Mouse (Mus musculus) midbrain, embryonic 16.5 days (tissue): Measurements from ENCODE around the gene Ebf4. TPM values are rescaled to one million over a fixed set of nuclear protein-coding genes. Genes with fewer than 3 reads are reported as not detected.
A peak's percentile ranks its signal among the peaks of the same experiment; 100 is the strongest.

Experiments used
- ATAC-seq: fragments of 200-750 bp; cut with Nextera tagmentation; 2 replicates; pipeline ENCODE4 v1.8.0; 2017; ENCODE audit warnings: moderate TSS enrichment
- H3K27ac ChIP-seq: fragments of 300-500 bp; sonication (generic); 2 replicates; pipeline ENCODE4 v1.5.1; 2014; ENCODE audit warnings: mild to moderate bottlenecking, low read length, mixed read lengths
- H3K27me3 ChIP-seq: fragments of 300-500 bp; sonication (generic); 2 replicates; pipeline ENCODE4 v1.6.1; 2014; ENCODE audit warnings: low read depth, low read length, mixed read lengths; ENCODE audit not compliant: control insufficient read depth, insufficient read depth
- H3K36me3 ChIP-seq: fragments of 300-500 bp; sonication (generic); 2 replicates; pipeline ENCODE4 v1.6.1; 2014; ENCODE audit warnings: mild to moderate bottlenecking, low read length, moderate library complexity, mixed read lengths; ENCODE audit not compliant: control insufficient read depth, insufficient read depth
- H3K4me1 ChIP-seq: fragments of 300-500 bp; sonication (generic); 2 replicates; pipeline ENCODE4 v1.6.1; 2014; ENCODE audit warnings: mild to moderate bottlenecking, low read length, mixed read lengths; ENCODE audit not compliant: control insufficient read depth, insufficient read depth
- H3K4me2 ChIP-seq: fragments of 300-500 bp; sonication (generic); 2 replicates; pipeline ENCODE4 v1.6.1; 2014; ENCODE audit warnings: mild to moderate bottlenecking, low read length, mixed read lengths
- H3K4me3 ChIP-seq: fragments of 300-500 bp; sonication (generic); 2 replicates; pipeline ENCODE4 v1.5.1; 2014; ENCODE audit warnings: low read depth, mild to moderate bottlenecking, low read length, moderate library complexity, mixed read lengths
- H3K9ac ChIP-seq: fragments of 300-500 bp; sonication (generic); 2 replicates; pipeline ENCODE4 v1.6.1; 2014; ENCODE audit warnings: low read depth, low read length, mixed read lengths
- H3K9me3 ChIP-seq: fragments of 300-500 bp; sonication (generic); replicated peaks from 2 replicates; pipeline ENCODE4 v1.6.1; 2014; ENCODE audit warnings: mild to moderate bottlenecking, low read length, mixed read lengths; ENCODE audit not compliant: control insufficient read depth, poor library complexity, severe bottlenecking
- WGBS: fragments of 180-500 bp; shearing (Covaris S2); extraction: QIAGEN DNeasy Blood & Tissue Kit; methylation state at CpG from one replicate; pipeline ENCODE4 v1.1.7; 2014; 5-methylcytosine and 5-hydroxymethylcytosine counted together
- polyA plus RNA-seq: library from polyadenylated mRNA; unstranded; fragments of >200 nt; fragmentation: Nextera tagmentation; extraction: Ambion mirVana; gene quantifications from 2 replicates; pipeline ENCODE4 v1.2.1, GENCODE M21; 2015

Gene Ebf4
- polyA plus RNA-seq, 1 experiment from 2014 or later: 4.6 TPM

DNA sequence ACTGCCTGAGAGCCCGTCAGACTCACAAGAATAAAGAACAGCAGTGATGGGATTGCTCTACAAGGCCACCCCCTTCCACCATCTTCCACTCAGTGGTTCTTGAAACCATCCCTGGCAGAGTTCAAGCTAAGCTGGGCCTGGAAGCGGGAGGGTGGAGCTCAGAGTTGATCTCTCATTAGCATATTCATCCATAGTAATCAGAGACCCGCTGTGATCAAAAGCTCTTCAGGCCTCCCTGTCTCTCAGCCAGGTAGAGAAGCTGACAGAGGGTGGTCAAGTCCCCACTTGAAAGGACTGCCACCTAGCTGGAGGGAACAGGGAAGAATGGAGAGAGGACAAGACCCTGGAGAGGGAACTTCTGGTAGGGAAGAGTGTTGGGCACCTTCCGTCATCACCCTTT is 8.0 kb downstream of the Ebf4 start:
- no peak overlapping the region for H3K4me3 ChIP-seq
- no peaks in the 10 kb centered on the region for H3K27me3 ChIP-seq
- H3K4me2 ChIP-seq: no peak overlapping the region
- H3K9ac ChIP-seq: no peak overlapping the region
- 42% methylated on average over 4 of the region's 4 CpGs for WGBS
- no peak for ATAC-seq
- H3K27ac ChIP-seq: no peak overlapping the region
- H3K36me3 ChIP-seq: peaks cover 3% of the 10 kb centered on the region; the same call in 1 of the 2 replicates
- no peaks in the 10 kb centered on the region for H3K4me1 ChIP-seq
- no peaks in the 10 kb centered on the region for H3K9me3 ChIP-seq

DNA sequence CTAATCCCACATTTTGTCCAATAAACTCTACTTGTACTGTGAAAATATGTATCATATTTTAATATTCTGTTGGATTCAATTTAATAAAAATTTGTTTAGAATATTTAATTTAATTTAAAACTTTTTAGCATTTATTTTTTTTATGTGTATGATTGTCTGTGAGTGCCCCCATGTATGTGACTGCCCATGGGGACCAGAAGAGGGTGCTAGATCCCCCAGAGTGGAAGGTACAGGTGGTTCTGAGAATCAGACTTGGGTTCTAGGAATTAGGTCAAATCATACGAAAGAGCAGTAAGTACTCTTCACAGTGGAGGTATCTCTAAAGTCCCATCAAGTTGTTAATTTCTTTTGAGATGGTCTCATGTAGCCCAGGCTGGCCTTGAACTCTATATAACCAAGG is 32.1 kb downstream of the Ebf4 start:
- Histone ChIP-seq H3K27ac (no peak overlapping the region), H3K9ac (no peak overlapping the region), H3K4me2 (no peak overlapping the region), H3K27me3 (no peaks in the 10 kb centered on the region), H3K4me1 (no peaks in the 10 kb centered on the region), H3K36me3 (0 out of 2 replicates have a peak, but pooled peaks cover 2% of the 10 kb centered on the region), H3K4me3 (no peak overlapping the region), H3K9me3 (no peaks in the 10 kb centered on the region)
- WGBS: 69% methylated on average over 1 of the region's 1 CpGs
- no peak for ATAC-seq

DNA sequence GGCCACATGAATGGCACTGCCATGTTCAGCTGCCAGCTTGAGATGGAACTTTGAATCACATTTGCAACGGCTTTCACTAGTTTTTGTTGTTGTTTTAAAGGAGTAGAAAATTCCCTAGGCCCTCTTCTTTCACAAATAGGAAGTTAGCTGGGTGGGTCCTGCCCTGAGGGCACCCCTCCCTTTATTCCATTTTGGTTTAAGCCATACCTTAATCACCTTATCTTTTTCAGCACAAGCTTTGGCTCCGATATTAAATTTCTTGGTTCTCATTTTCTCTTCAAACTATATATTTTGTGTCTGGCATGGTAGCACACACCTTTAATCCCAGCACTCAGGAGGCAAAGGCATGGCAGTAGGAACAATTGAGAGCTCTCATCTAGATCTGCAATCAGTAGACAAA is 34.5 kb downstream of the Ebf4 start:
- H3K9me3 ChIP-seq: no peaks in the 10 kb centered on the region
- no peaks in the 10 kb centered on the region for H3K27me3 ChIP-seq
- H3K36me3 ChIP-seq: 0 out of 2 replicates have a peak, but pooled peaks cover 2% of the 10 kb centered on the region
- WGBS: 88% methylated on average over 2 of the region's 2 CpGs
- H3K4me3 ChIP-seq: no peak overlapping the region
- no peak overlapping the region for H3K27ac ChIP-seq
- no peaks in the 10 kb centered on the region for H3K4me1 ChIP-seq
- H3K9ac ChIP-seq: no peak overlapping the region
- no peak for ATAC-seq
- H3K4me2 ChIP-seq: no peak overlapping the region

DNA sequence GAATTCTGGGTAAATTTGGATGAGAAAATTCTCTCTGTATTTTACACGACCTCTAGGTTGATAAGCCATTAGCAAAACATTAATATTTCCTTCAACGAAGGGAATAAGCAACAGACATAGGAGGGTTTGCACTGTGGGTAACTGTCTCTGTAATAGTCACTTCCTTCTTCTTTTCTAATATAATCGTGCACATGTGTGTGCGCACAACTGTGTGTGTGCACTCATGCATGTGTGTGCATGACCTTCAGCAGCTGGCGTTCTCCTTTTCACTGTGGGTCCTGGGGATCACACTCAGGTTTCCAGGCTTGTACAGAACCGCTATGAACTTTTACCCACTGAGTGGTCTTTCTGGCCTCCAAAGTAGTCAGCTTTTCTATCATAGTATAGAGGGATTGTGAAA is 40.1 kb downstream of the Ebf4 start:
- Histone ChIP-seq H3K4me3 (no peak overlapping the region), H3K9ac (no peak overlapping the region), H3K4me2 (no peak overlapping the region), H3K27ac (no peak overlapping the region), H3K27me3 (no peaks in the 10 kb centered on the region), H3K36me3 (no peaks in the 10 kb centered on the region), H3K4me1 (no peaks in the 10 kb centered on the region), H3K9me3 (no peaks in the 10 kb centered on the region)
- 81% methylated on average over 6 of the region's 6 CpGs for WGBS
- no peak for ATAC-seq

DNA sequence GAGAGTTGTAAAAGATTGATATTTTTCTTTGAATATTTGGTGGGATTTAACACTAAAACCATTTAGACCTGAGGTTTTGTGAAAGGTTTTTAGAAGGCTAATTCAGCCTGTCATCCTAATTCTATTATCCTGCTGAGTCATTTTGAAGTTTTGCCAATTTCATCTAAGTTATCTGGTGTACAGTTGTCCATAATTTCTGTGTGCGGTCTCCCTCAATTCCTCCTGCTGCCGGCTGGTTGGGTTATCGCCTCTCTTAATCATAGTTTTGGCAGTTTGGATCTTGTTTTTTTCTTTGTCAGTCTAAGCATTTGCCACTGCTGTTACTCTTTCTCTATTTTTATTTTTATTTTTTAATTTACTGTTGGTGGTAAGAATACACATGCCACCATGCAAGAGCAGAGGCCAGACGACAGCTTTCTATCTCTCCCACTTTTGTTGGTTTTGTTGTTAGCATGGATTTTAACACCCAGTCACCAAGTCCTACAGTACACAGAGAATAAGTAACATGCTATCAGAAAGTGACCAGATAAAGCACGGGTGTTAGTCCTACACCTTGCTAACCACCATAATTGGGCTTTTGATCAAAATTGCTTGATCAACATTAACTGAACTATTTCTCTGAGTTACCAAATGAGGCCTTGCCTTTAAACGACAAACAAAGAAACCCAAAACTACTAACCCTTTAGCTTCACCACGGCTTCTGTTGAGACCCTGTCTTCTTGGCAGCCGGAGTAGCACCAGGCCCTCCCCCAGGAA is 45.7 kb downstream of the Ebf4 start:
- H3K9me3 ChIP-seq: no peaks in the 10 kb centered on the region
- no peak overlapping the region for H3K9ac ChIP-seq
- H3K4me3 ChIP-seq: no peak overlapping the region
- no peaks in the 10 kb centered on the region for H3K27me3 ChIP-seq
- no peak overlapping the region for H3K4me2 ChIP-seq
- H3K4me1 ChIP-seq: no peaks in the 10 kb centered on the region
- H3K27ac ChIP-seq: no peak overlapping the region
- no peak for ATAC-seq
- 88% methylated on average over 8 of the region's 8 CpGs for WGBS
- H3K36me3 ChIP-seq: no peaks in the 10 kb centered on the region

DNA sequence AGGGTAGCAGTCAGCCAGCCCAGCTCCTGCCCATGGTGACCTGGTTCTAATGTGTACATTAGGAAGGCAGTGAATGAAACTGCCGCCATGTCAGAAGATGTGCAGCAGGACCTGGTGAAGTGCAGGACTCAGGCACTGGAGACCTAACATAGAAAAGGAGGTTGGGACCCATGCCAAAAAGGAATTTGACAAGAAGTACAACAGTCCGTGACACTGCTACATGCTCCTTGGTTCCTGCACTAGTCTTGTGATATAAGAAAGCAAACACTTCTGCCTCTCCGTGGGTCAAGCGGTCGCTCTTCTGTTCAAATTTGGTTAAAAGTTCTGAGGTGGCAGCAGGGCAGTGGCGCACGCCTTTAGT is 46.2 kb downstream of the Ebf4 start:
- no peak overlapping the region for H3K9ac ChIP-seq
- no peaks in the 10 kb centered on the region for H3K9me3 ChIP-seq
- no peaks in the 10 kb centered on the region for H3K27me3 ChIP-seq
- H3K4me3 ChIP-seq: no peak overlapping the region
- 87% methylated on average over 7 of the region's 7 CpGs for WGBS
- H3K36me3 ChIP-seq: no peaks in the 10 kb centered on the region
- no peaks in the 10 kb centered on the region for H3K4me1 ChIP-seq
- no peak overlapping the region for H3K4me2 ChIP-seq
- no peak overlapping the region for H3K27ac ChIP-seq
- no peak for ATAC-seq

GRCm38 (mm10) chr2:130350376-130350775 is 55.4 kb downstream of the Ebf4 start:
- no peak overlapping the region for H3K4me2 ChIP-seq
- WGBS: 84% methylated on average over 3 of the region's 3 CpGs
- no peak for ATAC-seq
- peaks cover 5% of the 10 kb centered on the region; the same call in 1 of the 2 replicates for H3K4me1 ChIP-seq
- no peaks in the 10 kb centered on the region for H3K36me3 ChIP-seq
- no peak overlapping the region for H3K4me3 ChIP-seq
- H3K27me3 ChIP-seq: no peaks in the 10 kb centered on the region
- no peaks in the 10 kb centered on the region for H3K9me3 ChIP-seq
- H3K27ac ChIP-seq: no peak overlapping the region
- no peak overlapping the region for H3K9ac ChIP-seq

- Histone ChIP-seq H3K27ac (no peak overlapping the region), H3K36me3 (no peaks in the 10 kb centered on the region), H3K9me3 (no peaks in the 10 kb centered on the region), H3K4me1 (peaks cover 5% of the 10 kb centered on the region; the same call in 1 of the 2 replicates), H3K4me3 (no peak overlapping the region), H3K4me2 (no peak overlapping the region), H3K9ac (no peak overlapping the region), H3K27me3 (no peaks in the 10 kb centered on the region)
- WGBS: 19% methylated on average over 5 of the region's 5 CpGs
- ATAC-seq: peak; percentile 79
Measured at GRCm38 (mm10) chr2:130351758-130352339, 56.9 kb downstream of the Ebf4 start.

GRCm38 (mm10) chr2:130353411-130353810 is 58.4 kb downstream of the Ebf4 start:
- Histone ChIP-seq H3K4me2 (no peak overlapping the region), H3K9me3 (no peaks in the 10 kb centered on the region), H3K27ac (no peak overlapping the region), H3K9ac (no peak overlapping the region), H3K4me1 (peaks cover 5% of the 10 kb centered on the region; the same call in 1 of the 2 replicates), H3K36me3 (no peaks in the 10 kb centered on the region), H3K27me3 (no peaks in the 10 kb centered on the region), H3K4me3 (no peak overlapping the region)
- WGBS: 89% methylated on average over 8 of the region's 8 CpGs
- no peak for ATAC-seq
